Comparison of ENCODE assay signal across 25 mouse cellular contexts in genomic region chr12:80786591-80786990, GRCm38 (mm10). TPM values are rescaled to one million over a fixed set of nuclear protein-coding genes. Genes with fewer than 3 reads are reported as not detected.
"Had no signal": no experiment of that assay in that cellular context is flagged by ENCODE, and none has a peak within 500 bp of the region (broad histone marks: within the 10 kb centered on the region; RNA-seq: fewer than 3 reads in every experiment).

No protein-coding gene starts in this region.

- H3K27ac ChIP-seq: limb, embryonic 10.5 days; limb, embryonic 13.5 days; lung, embryonic 15.5 days; midbrain, embryonic 10.5 days; midbrain, embryonic 13.5 days; neural tube, embryonic 13.5 days; stomach, embryonic 15.5 days had no signal

- H3K9ac ChIP-seq: limb, embryonic 13.5 days; lung, embryonic 15.5 days; midbrain, embryonic 13.5 days; neural tube, embryonic 13.5 days; stomach, embryonic 15.5 days had no signal

- ATAC-seq: midbrain, embryonic 13.5 days; midbrain, embryonic 16.5 days had no signal

- H3K9me3 ChIP-seq: limb, embryonic 10.5 days; limb, embryonic 13.5 days; lung, embryonic 15.5 days; megakaryocyte, embryonic 14.5 days; midbrain, embryonic 10.5 days; midbrain, embryonic 13.5 days; neural tube, embryonic 13.5 days; stomach, embryonic 15.5 days had no signal

- H3K4me2 ChIP-seq: limb, embryonic 13.5 days; lung, embryonic 15.5 days; midbrain, embryonic 13.5 days; neural tube, embryonic 13.5 days had no signal

- H3K36me3 ChIP-seq: limb, embryonic 10.5 days; limb, embryonic 13.5 days; lung, embryonic 15.5 days; midbrain, embryonic 10.5 days; midbrain, embryonic 13.5 days; neural tube, embryonic 13.5 days; stomach, embryonic 15.5 days had no signal

- H3K27me3 ChIP-seq: limb, embryonic 13.5 days; lung, embryonic 15.5 days; megakaryocyte, embryonic 14.5 days; midbrain, embryonic 13.5 days; neural tube, embryonic 13.5 days; stomach, embryonic 15.5 days had no signal

- H3K4me3 ChIP-seq: limb, embryonic 10.5 days; limb, embryonic 13.5 days; lung, embryonic 15.5 days; megakaryocyte, embryonic 14.5 days; midbrain, embryonic 10.5 days; midbrain, embryonic 13.5 days; myocyte; neural tube, embryonic 13.5 days; stomach, embryonic 15.5 days had no signal

- DNase-seq: kidney, adult 18-20 months; kidney, adult 9 months; kidney, postnatal 14 days; kidney, postnatal 4 days; lung, adult 18-20 months; lung, postnatal 10 days; lung, postnatal 36 days; retina, postnatal 1 day; right cerebral cortex, postnatal 25 days; spleen, adult 18-20 months; thymus, adult 18-20 months; thymus, postnatal 36 days had no signal

RNA-seq across cellular contexts. Expression of gene Ccdc177, which starts 26.1 kb away (rescaled TPM):
- total RNA-seq: liver, adult 2 months; monocyte, adult 5-6 weeks; neutrophil, adult 5-6 weeks had no signal
- polyA plus RNA-seq: liver, adult 2 months; myocyte had no signal
